Mouse (Mus musculus): Measurements from ENCODE around the gene C2cd2. TPM values are rescaled to one million over a fixed set of nuclear protein-coding genes. Genes with fewer than 3 reads are reported as not detected.
"Not testable (repeated sequence)": the region's sequence is repeated elsewhere in the genome, so short reads cannot be mapped to it uniquely, and the experiment has no call there.

The C2cd2 gene
- total RNA-seq, 2 experiments from 2014 or later, result 10.5 to 14.7 TPM

DNA sequence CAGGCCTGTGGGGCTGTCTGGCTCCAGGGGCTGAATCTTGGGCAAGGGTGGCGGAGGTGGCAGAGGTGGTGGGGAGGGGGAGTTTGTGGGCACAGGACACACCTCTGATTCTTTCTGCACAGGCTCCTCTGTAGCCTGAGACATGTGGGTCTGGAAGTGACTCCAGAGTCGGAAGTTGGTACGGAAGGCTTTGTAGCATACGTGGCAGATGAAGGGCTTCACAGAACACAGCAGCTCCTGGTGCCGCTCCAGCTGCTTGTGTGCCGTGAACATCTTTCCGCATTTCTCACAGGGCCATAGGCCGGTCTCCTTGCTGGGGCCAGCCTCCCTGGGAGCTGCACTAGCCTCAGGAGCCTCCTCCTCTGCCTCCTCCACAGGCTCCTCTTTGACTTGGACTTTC is 12.3 kb downstream of the C2cd2 start:
- no peak for ATAC-seq (replicated peaks; ENCODE audit: poor library complexity, severe bottlenecking)

DNA sequence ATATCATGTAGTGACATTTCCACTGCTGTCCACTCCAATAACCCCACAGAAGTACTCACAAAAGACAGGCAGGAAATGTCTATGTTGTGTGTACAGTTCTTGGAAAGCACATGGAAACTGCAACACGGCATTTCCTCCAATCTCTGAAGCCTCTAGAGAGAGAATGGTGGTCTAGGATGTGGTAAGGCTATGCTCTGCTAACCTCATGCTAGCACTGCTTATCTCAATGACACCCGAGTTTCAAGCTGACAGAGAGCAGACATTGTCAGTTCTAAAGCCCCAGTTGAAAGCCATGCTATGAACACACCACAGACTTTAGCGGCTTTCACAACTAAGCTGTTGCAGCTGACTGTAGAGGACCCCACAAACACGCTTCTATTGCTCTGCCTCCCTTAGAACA is 13.6 kb downstream of the C2cd2 start:
- ATAC-seq (replicated peaks; ENCODE audit: poor library complexity, severe bottlenecking), result no peak

DNA sequence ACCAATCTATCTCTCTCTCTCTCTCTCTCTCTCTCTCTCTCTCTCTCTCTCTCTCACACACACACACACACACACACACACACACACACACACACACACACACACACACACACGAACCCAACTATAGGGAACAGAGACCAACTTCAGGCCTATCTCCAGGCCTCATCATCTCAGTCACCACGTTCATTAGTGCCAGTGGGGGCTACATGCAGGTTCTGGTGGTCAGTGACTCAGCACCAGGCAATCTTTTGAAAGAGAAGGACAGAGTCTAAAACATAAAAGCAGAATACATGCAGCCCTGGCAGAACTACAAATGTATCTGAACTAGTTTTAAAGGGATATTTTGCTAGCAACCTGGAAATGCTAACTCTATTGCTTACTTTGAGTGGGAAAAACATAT is 15.4 kb downstream of the C2cd2 start:
- not testable (repeated sequence) for ATAC-seq (replicated peaks; ENCODE audit: poor library complexity, severe bottlenecking)

DNA sequence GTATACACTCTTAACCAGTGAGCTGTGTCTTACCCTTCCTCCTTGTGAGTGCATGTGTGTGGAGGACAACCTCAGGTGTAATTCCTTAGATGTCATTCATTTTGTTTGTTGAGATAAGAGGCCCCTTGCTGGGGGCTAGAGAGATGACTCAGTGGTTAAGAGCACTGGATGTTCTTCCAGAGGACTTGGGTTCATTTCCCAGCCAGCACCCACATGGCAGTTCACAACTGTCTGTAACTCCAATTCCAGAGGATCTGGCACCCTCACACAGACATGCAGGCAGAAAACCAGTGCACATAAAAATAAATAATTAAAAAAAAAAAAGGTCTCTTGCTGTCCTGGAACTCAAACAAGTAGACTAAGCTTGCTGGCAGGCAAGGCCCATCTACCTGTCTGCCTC is 20.6 kb downstream of the C2cd2 start:
- ATAC-seq (replicated peaks; ENCODE audit: poor library complexity, severe bottlenecking), result no peak

GRCm38 (mm10) chr16:97940471-97940973 is 21.9 kb downstream of the C2cd2 start:
- no peak for ATAC-seq (replicated peaks; ENCODE audit: poor library complexity, severe bottlenecking)

DNA sequence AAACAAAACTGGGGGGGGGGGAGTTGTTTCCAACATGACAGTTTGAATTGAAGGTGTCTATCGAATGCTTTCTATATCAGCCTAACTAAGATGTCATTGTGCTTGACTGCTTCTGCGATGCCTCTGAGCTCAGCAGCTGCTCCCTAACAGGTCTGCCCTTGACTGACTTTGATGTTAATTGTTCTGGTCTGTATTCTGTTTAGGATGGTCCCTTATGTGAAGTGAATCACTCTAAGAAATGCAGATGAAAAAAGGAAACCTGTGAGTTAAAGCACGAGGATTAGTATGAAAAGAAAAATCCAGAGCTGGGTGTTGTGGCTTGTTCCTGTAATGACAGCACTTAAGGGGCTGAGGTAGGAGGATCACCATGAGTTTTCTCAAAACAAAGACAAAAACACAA is 26.6 kb downstream of the C2cd2 start:
- no peak for ATAC-seq (replicated peaks; ENCODE audit: poor library complexity, severe bottlenecking)

DNA sequence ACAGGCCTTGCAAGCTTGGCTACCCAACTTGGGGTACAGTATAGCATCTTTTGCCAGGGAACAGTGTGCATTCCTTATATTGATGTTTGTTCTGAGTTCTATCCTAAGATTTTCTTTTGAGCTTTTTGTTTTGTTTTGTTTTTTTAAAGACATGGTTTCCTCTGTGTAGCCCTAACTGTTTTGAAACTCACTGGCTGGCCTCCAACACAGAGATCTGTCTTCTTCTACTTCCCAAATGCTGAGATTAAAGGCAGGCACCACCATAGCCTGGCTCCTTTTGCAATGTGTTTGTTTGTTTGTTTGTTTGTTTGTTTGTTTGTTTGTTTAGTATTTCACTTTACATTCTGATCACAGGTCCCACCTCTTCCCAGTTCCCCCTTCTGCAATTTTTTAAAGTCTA is 32.2 kb downstream of the C2cd2 start:
- no peak for ATAC-seq (replicated peaks; ENCODE audit: poor library complexity, severe bottlenecking)

DNA sequence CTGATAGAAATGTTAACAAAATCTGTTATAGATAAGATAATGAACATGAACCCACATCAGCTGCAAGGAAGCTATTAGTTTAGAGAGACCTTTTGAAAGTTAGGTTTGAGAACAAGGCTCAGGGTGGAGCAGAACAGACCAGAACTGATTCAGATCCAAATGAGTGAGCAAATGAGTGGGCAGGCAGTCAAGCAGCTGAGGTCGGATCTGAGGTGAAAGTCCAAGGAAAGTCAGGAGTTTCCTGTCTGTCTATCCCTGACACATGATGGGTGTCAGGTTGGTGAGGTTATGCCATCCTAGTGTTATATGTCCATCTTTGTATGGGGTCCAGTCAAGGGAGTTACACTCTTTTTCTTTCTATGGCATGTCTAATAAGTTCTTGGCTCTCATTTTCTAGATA is 32.9 kb downstream of the C2cd2 start:
- no peak for ATAC-seq (replicated peaks; ENCODE audit: poor library complexity, severe bottlenecking)

DNA sequence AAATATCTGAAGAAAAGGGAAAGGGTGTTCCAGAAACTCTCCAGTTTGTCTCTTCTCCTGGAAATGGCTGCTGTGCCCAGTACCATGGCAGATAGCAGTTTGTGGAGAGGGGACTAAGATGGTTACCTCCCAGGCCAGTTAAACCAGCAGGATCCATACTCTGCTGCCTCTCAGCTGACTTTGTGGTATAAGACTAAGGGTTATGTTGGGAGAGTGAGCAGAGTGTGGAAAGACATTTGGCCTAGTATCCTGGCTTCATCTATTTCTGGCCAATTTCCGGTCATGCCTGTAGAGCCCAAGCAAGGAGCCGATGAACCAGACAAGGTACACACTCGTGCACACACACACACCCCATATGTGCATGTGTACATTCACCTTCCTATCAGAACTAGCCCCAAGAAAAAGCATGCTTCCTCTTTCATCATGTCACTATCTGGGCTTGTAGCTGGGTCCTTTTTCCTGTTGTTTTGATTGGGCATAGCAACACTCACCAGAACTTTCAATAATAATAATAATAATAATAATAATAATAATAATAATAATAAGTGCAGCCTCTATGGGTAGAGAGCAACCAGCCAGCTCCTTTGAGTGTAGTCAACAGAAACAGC is 35.0 kb downstream of the C2cd2 start:
- ATAC-seq (replicated peaks; ENCODE audit: poor library complexity, severe bottlenecking), result no peak

DNA sequence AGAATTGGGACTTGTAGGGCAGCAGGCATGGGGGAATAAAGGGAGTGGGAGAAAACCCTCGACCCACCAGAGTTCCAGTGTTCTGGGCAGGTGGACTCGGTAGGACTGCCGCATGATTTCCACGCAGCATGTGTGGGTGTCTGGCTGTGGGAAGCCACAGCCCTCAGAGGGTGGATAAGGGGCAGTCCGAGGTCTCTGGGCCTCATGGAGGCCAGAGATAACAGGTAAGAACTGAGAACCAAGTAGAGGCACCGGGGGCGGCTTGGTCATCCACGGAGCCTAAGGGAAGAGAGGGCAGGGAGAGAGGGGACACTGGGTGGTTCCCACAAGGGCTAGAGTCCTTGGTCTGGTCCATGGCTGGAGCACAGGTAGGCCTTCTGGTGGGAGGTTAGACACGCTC is 36.0 kb downstream of the C2cd2 start:
- no peak for ATAC-seq (replicated peaks; ENCODE audit: poor library complexity, severe bottlenecking)

DNA sequence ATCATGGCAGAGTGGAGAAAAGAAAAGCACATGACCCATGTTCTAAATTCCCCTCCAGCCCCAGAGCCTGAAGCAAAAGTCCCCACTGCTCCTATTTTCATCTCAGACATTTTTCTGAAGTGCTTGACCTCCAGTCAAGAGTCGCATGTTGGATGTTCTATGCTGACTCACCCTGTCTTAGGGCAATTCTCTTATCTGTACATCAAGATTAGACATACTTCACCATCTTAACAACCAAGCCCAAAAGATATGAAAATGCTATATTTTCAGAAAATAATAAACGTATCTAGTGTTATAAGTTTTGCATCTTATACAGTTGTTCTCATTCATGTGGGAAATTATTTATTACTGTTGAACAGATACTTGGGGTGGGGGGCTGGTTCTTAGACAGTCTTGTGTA is 36.6 kb downstream of the C2cd2 start:
- no peak for ATAC-seq (replicated peaks; ENCODE audit: poor library complexity, severe bottlenecking)

DNA sequence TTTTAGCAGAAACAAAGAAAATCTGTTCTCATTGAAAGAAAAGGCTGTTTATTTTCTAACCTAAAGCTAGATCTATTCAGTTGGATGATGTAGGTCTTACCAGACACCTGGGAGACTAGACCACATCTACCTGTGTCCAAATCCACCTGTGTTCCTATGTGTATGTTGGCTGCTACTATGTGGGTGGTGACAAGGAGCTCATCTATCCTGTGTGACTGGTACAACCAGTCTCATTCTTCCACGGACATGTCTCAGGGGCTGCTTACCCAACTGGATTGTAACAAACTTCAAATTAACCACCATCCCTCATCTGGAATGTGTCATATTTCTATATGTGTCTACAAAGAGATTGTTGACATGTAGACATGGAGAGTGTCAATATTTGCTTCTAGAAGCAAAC is 38.7 kb downstream of the C2cd2 start:
- no peak for ATAC-seq (replicated peaks; ENCODE audit: poor library complexity, severe bottlenecking)

- ATAC-seq (replicated peaks; ENCODE audit: poor library complexity, severe bottlenecking), result no peak; the same call in none of the 2 replicates
Observed at GRCm38 (mm10) chr16:97922779-97923126, 39.6 kb downstream of the C2cd2 start.

GRCm38 (mm10) chr16:97921961-97922778 is 40.2 kb downstream of the C2cd2 start:
- ATAC-seq (replicated peaks; ENCODE audit: poor library complexity, severe bottlenecking), result peak; percentile 92

DNA sequence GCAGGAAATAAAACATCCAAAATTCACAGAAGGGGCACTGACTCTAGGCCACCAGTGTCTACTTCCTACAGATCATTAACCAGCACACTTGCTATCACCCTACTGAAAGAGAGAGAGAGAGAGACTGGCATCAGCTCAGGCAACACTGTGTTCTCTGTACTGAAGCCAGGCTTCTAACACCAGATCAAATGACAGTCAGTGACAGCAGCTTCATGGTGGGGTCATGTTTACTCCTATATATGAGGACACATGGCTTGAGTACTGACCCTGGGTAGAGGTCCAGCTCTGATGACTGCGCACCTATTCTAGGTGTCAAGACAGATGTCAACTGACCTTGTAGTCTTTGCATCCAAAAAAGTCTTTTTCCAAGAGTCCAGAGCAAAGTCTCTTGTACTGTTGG is 41.8 kb downstream of the C2cd2 start:
- no peak for ATAC-seq (replicated peaks; ENCODE audit: poor library complexity, severe bottlenecking)

GRCm38 (mm10) chr16:97919793-97920192 is 42.6 kb downstream of the C2cd2 start:
- no peak for ATAC-seq (replicated peaks; ENCODE audit: poor library complexity, severe bottlenecking)

GRCm38 (mm10) chr16:97912873-97913272 is 49.5 kb downstream of the C2cd2 start:
- ATAC-seq (replicated peaks; ENCODE audit: poor library complexity, severe bottlenecking), result no peak

- ATAC-seq (replicated peaks; ENCODE audit: poor library complexity, severe bottlenecking), result no peak
Observed at GRCm38 (mm10) chr16:97909356-97909755, 53.0 kb downstream of the C2cd2 start.

DNA sequence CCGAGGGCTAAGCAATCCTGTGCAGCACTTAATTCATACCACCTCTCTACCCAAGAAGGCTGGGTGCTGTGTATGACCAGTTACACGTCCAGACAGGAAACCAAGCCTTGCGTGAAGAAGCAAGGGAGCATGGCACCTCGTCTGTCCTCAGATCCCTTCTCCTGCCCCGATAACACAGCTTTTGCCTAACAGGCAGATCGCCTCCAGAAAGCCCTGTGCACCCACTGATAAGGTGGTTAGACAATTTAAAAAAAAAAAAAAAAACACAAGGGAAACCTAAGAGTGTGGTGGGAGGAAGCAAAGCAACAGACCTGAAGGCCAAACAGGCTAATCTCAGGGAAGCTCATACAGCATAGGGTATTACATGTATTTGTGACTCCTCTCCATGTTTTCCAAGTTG is 54.9 kb downstream of the C2cd2 start:
- no peak for ATAC-seq (replicated peaks; ENCODE audit: poor library complexity, severe bottlenecking)

- ATAC-seq (replicated peaks; ENCODE audit: poor library complexity, severe bottlenecking), result no peak
Observed at GRCm38 (mm10) chr16:97906337-97906736, 56.1 kb downstream of the C2cd2 start.

DNA sequence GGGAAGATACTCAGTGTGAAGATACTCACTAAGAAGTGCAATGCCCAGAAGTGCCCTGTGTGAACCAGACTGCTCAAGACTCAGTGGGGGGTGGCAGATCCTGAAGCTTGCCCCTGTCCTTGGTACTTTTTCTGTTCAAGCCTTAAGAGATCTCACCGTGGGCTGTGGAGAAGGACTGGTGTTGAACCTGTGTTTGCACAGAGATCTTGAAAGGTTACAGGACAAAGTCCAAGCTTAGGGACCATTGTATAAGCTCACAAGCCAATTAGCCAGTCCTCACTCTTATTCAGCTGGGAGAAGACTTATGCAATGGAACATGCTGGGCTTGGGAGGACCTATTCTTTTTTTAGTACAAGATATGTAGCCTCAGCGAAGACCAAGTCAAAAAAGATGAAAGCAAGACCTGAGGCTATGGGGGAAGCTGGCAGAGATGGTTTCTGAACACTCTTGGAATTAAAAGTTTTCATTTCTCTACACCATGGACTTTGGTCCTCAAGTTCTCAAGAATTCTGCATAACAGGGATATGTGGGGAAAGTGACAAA is 56.9 kb downstream of the C2cd2 start:
- no peak for ATAC-seq (replicated peaks; ENCODE audit: poor library complexity, severe bottlenecking)

DNA sequence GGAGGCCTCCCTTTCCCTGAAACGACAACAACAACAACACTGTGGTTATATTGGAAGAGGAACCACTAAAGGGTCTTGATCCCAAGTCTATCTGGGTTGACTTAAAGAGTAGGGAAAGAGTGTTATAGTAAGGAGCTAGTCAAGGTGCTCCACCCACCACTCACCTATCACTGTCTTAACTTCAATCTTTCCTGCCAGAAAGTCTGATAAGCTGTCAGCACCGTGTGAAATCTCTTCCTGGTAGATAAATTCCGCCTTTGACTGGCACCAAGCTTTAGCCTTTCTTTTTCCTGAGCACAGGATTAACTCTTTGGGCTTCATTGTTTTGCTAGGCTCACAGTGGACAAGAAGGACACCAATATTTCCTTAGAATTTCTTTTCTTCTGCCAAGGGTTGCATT is 58.4 kb downstream of the C2cd2 start:
- ATAC-seq (replicated peaks; ENCODE audit: poor library complexity, severe bottlenecking), result no peak

All from granulocyte monocyte progenitor cell, adult 5-6 weeks (primary cell).